Mouse (Mus musculus) liver, embryonic 14.5 days (tissue): ENCODE data around the gene Gramd1b. TPM values are rescaled to one million over a fixed set of nuclear protein-coding genes. Genes with fewer than 3 reads are reported as not detected.

Source experiments
- ATAC-seq: fragments of 200-750 bp; cut with Nextera tagmentation; 2 replicates; pipeline ENCODE4 v1.8.0; 2017; ENCODE audit warnings: moderate number of reproducible peaks, mild to moderate bottlenecking, moderate library complexity; ENCODE audit not compliant: insufficient read depth
- DNase-seq, 3 experiments: peaks; one replicate each; pipeline ENCODE4 v3.0.0-alpha.2; 2012 to 2013; ENCODE audit warnings: low read depth in 3 of 3, low spot score in 3 of 3
- H3K27ac ChIP-seq: fragments of 300-500 bp; sonication (generic); 2 replicates; pipeline ENCODE4 v1.5.1; 2014; ENCODE audit warnings: moderate library complexity, mild to moderate bottlenecking, control low read depth, inconsistent platforms
- H3K27me3 ChIP-seq: fragments of 300-500 bp; sonication (generic); 2 replicates; pipeline ENCODE4 v1.6.1; 2014; ENCODE audit warnings: mild to moderate bottlenecking, low read length, moderate library complexity; ENCODE audit not compliant: control insufficient read depth, insufficient read depth
- H3K36me3 ChIP-seq: fragments of 300-500 bp; sonication (generic); replicated peaks from 2 replicates; pipeline ENCODE4 v1.6.1; 2014; ENCODE audit warnings: low read depth; ENCODE audit not compliant: control insufficient read depth, insufficient read depth
- H3K4me1 ChIP-seq, 2 experiments: fragments of 200-500 bp in 1 of 2; fragments of 300-500 bp in 1 of 2; sonication (generic) in 1 of 2; replicated peaks; 2 replicates each; pipeline ENCODE4 v1.6.1; 2012 to 2014; ENCODE audit warnings: antibody characterized with exemption in 1 of 2, inconsistent platforms in 1 of 2, low read length in 1 of 2; ENCODE audit not compliant: control insufficient read depth in 2 of 2, insufficient read depth in 2 of 2
- H3K4me2 ChIP-seq: fragments of 300-500 bp; sonication (generic); 2 replicates; pipeline ENCODE4 v1.6.1; 2014; ENCODE audit warnings: low read depth, mild to moderate bottlenecking, control low read depth, moderate library complexity
- H3K4me3 ChIP-seq, 2 experiments: fragments of 200-500 bp in 1 of 2; fragments of 300-500 bp in 1 of 2; sonication (generic) in 1 of 2; 2 replicates each; pipeline ENCODE4 v1.5.1; 2012 to 2014; ENCODE audit warnings: low read depth in 2 of 2, low read length in 2 of 2, mild to moderate bottlenecking in 2 of 2, control low read depth in 1 of 2, inconsistent platforms in 1 of 2, moderate library complexity in 1 of 2; ENCODE audit not compliant: insufficient read depth in 1 of 2
- H3K9ac ChIP-seq: fragments of 300-500 bp; sonication (generic); replicated peaks from 2 replicates; pipeline ENCODE4 v1.6.1; 2014; ENCODE audit warnings: mild to moderate bottlenecking, control low read depth, moderate library complexity
- H3K9me3 ChIP-seq: fragments of 300-500 bp; sonication (generic); 2 replicates; pipeline ENCODE4 v1.6.1; 2016; ENCODE audit warnings: low read length, mixed read lengths; ENCODE audit not compliant: control insufficient read depth
- CTCF ChIP-seq: IDR thresholded peaks from 2 replicates; pipeline ENCODE4 v1.5.1; 2016; ENCODE audit warnings: antibody characterized with exemption, low read depth, control low read depth
- EP300 ChIP-seq: IDR thresholded peaks from 2 replicates; pipeline ENCODE4 v1.6.1; 2016; ENCODE audit warnings: antibody characterized with exemption, low read depth
- WGBS: fragments of 180-500 bp; shearing (Covaris S2); extraction: QIAGEN DNeasy Blood & Tissue Kit; methylation state at CpG from one replicate; pipeline ENCODE4 v1.1.7; 2014; ENCODE audit not compliant: insufficient replicate concordance; 5-methylcytosine and 5-hydroxymethylcytosine counted together
- polyA plus RNA-seq, 2 experiments: library from polyadenylated mRNA; depleted of rRNA in 1 of 2; stranded (reverse) in 1 of 2; unstranded in 1 of 2; fragments of >200 nt; fragmentation: Nextera tagmentation in 1 of 2; extraction: Ambion mirVana in 1 of 2; gene quantifications; 2 replicates each; pipeline versions ENCODE4 v1.2.1 to v1.2.3; 2012 to 2014

The Gramd1b gene
- polyA plus RNA-seq, 2 experiments, result 0.71 to 1.0 TPM

DNA sequence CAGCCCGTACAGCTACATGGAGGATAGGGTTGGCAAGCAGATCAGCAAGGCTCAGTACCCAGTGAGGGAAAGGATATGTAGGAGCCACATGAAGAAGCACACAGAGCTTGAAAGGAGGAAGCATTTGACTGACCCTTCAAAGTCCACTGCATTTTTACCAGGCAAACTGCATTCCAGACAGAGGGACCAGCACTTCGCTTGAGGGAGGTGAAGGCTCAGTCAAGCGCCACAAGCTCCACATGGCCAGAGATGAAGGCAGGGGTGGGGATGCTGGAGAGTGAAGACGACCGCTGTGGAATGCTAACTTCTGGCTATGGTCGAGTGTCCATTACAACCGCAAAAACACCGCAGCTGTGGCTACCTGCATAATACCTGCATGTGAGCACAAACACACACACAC, 100.2 kb downstream of the Gramd1b start:
- ATAC-seq (no peak), DNase-seq (no peak)
- no peak overlapping the region for H3K4me2 ChIP-seq
- no peak overlapping the region for H3K9ac ChIP-seq
- no peak overlapping the region for H3K4me3 ChIP-seq
- TF ChIP-seq CTCF (no peak), EP300 (no peak)
- H3K36me3 ChIP-seq, result no peaks in the 10 kb centered on the region
- H3K27me3 ChIP-seq, result no peaks in the 10 kb centered on the region
- WGBS, result 70% methylated on average over 8 of the region's 8 CpGs
- H3K27ac ChIP-seq, result no peak overlapping the region
- H3K9me3 ChIP-seq, result no peaks in the 10 kb centered on the region
- H3K4me1 ChIP-seq, result no peaks in the 10 kb centered on the region

GRCm38 (mm10) chr9:40427663-40428062, 103.5 kb downstream of the Gramd1b start:
- Histone ChIP-seq H3K36me3 (no peaks in the 10 kb centered on the region), H3K4me3 (no peak overlapping the region), H3K27ac (no peak overlapping the region), H3K9ac (no peak overlapping the region), H3K4me1 (no peaks in the 10 kb centered on the region; a peak in 1 of 4 replicates), H3K27me3 (no peaks in the 10 kb centered on the region), H3K4me2 (no peak overlapping the region), H3K9me3 (no peaks in the 10 kb centered on the region)
- DNase-seq (no peak), ATAC-seq (no peak)
- TF ChIP-seq CTCF, result no peak
- TF ChIP-seq EP300, result no peak
- WGBS, result 71% methylated on average over 2 of the region's 2 CpGs

- TF ChIP-seq CTCF (no peak), EP300 (no peak)
- Histone ChIP-seq H3K4me1 (no peaks in the 10 kb centered on the region; a peak in 1 of 4 replicates), H3K4me2 (no peak overlapping the region), H3K36me3 (no peaks in the 10 kb centered on the region), H3K27me3 (no peaks in the 10 kb centered on the region), H3K9ac (no peak overlapping the region), H3K9me3 (no peaks in the 10 kb centered on the region), H3K4me3 (no peak overlapping the region), H3K27ac (no peak overlapping the region)
- no peak for DNase-seq
- no peak for ATAC-seq
- 74% methylated on average over 9 of the region's 9 CpGs for WGBS
Measured at GRCm38 (mm10) chr9:40426282-40426964, 104.8 kb downstream of the Gramd1b start.

GRCm38 (mm10) chr9:40424874-40425273, 106.3 kb downstream of the Gramd1b start:
- Histone ChIP-seq H3K27me3 (no peaks in the 10 kb centered on the region), H3K9ac (no peak overlapping the region), H3K4me2 (no peak overlapping the region), H3K4me3 (no peak overlapping the region), H3K36me3 (no peaks in the 10 kb centered on the region), H3K9me3 (no peaks in the 10 kb centered on the region), H3K4me1 (no peaks in the 10 kb centered on the region; a peak in 1 of 4 replicates), H3K27ac (no peak overlapping the region)
- no peak for DNase-seq
- no peak for ATAC-seq
- TF ChIP-seq CTCF (no peak), EP300 (no peak)

DNA sequence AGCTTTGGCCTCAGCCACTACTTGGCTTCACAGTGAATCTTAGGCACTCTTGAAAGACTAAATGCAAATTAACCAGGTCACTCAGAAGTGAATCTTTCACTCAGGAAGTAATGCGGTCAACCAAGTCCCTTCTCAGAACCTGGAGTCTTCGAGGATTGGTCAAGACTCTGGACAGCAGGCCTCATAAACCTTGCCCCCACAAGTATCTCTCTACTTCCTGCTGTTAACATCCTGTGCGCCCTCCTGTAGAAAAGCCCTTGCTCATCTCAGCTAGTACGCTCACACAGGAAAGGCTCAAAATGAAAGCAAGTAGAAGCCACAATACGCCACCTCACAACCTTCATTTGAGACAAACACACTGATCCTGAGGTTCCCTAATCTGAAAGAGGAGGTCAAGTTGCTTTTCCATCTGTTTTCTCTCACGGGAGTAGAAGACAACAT, 107.7 kb downstream of the Gramd1b start:
- TF ChIP-seq CTCF (no peak), EP300 (no peak)
- H3K4me3 ChIP-seq, result no peak overlapping the region
- ATAC-seq (no peak), DNase-seq (no peak)
- H3K27ac ChIP-seq, result no peak overlapping the region
- no peaks in the 10 kb centered on the region for H3K9me3 ChIP-seq
- WGBS, result 44% methylated on average over 6 of the region's 6 CpGs
- H3K4me1 ChIP-seq, result no peaks in the 10 kb centered on the region; a peak in 1 of 4 replicates
- H3K9ac ChIP-seq, result no peak overlapping the region
- H3K4me2 ChIP-seq, result no peak overlapping the region
- no peaks in the 10 kb centered on the region for H3K36me3 ChIP-seq
- H3K27me3 ChIP-seq, result no peaks in the 10 kb centered on the region
